Comparison of ENCODE assay signal across 22 mouse cellular contexts in genomic region chr9:49921306-49921705, GRCm38 (mm10).
DNase-seq lines count a peak whose midpoint lies in the region; ATAC-seq and TF ChIP-seq lines count a peak whose summit lies in the region.
"Had no signal": no experiment of that assay in that cellular context is flagged by ENCODE, and none has a peak within 500 bp of the region (broad histone marks: within the 10 kb centered on the region; RNA-seq: fewer than 3 reads in every experiment).

No protein-coding gene starts in this region.

- H3K27me3 ChIP-seq in kidney, embryonic 14.5 days (ENCODE audit: control insufficient read depth, insufficient read depth, low read length), result no peaks in the 10 kb centered on the region
- no peaks in the 10 kb centered on the region for H3K27me3 ChIP-seq in kidney, embryonic 16.5 days (ENCODE audit: insufficient read depth, low read length)
- no peaks in the 10 kb centered on the region for H3K27me3 ChIP-seq in intestine, postnatal 0 days (replicated peaks; ENCODE audit: control insufficient read depth, insufficient read depth, low read length)
- H3K27me3 ChIP-seq: embryonic facial prominence, embryonic 13.5 days; embryonic facial prominence, embryonic 15.5 days; forebrain, embryonic 15.5 days had no signal

- H3K9ac ChIP-seq in kidney, embryonic 14.5 days (ENCODE audit: low read depth, low read length), result no peak overlapping the region
- H3K9ac ChIP-seq in kidney, embryonic 16.5 days (replicated peaks; ENCODE audit: low read length), result no peak overlapping the region
- H3K9ac ChIP-seq in intestine, postnatal 0 days (ENCODE audit: low read depth, low read length), result no peak overlapping the region
- H3K9ac ChIP-seq: embryonic facial prominence, embryonic 13.5 days; embryonic facial prominence, embryonic 15.5 days; forebrain, embryonic 13.5 days; forebrain, embryonic 15.5 days; forebrain, postnatal 0 days had no signal

- peak overlapping the region; percentile 42; the same call in 1 of the 2 replicates for H3K27ac ChIP-seq in kidney, embryonic 14.5 days (ENCODE audit: low read depth, low read length)
- peak overlapping the region; percentile 5; the same call in 1 of the 2 replicates for H3K27ac ChIP-seq in kidney, embryonic 16.5 days (ENCODE audit: low read length)
- H3K27ac ChIP-seq in embryonic fibroblast, embryonic 13.5 days (ENCODE audit: insufficient read depth, low read length), result peak overlapping the region; percentile 71
- H3K27ac ChIP-seq in intestine, postnatal 0 days (ENCODE audit: low read depth, low read length), result no peak overlapping the region
- H3K27ac ChIP-seq: embryonic facial prominence, embryonic 13.5 days; embryonic facial prominence, embryonic 15.5 days; forebrain, embryonic 13.5 days; forebrain, embryonic 15.5 days had no signal

- TF ChIP-seq CTCF in embryonic fibroblast, embryonic 13.5 days (IDR thresholded peaks at IDR 0.05; ENCODE audit: borderline replicate concordance, insufficient read depth, low read length), result no peak
- no peak for TF ChIP-seq CTCF in intestine, postnatal 0 days (IDR thresholded peaks at IDR 0.05; ENCODE audit: low read depth)

- ATAC-seq in kidney, embryonic 14.5 days (ENCODE audit: low FRiP score, low TSS enrichment), result no peak
- ATAC-seq in kidney, embryonic 16.5 days (ENCODE audit: low FRiP score, low TSS enrichment), result no peak
- no peak for ATAC-seq in intestine, postnatal 0 days
- ATAC-seq: forebrain, embryonic 13.5 days; forebrain, embryonic 15.5 days; forebrain, postnatal 0 days had no signal

- DNase-seq in kidney, postnatal 25 days, result no peak
- DNase-seq in kidney, postnatal 36 days, result no peak
- no peak for DNase-seq in layer of hippocampus, adult 9-11 months
- DNase-seq: adrenal gland, adult 2 months; adrenal gland, postnatal 10 days; adrenal gland, postnatal 25 days; B cell, adult 2 months; cerebellum, adult 11 months; cerebellum, adult 18-20 months; cerebellum, adult 8-10 months; cerebellum, adult 9-11 months; cerebellum, postnatal 14 days; cerebellum, postnatal 36 days; forebrain, postnatal 0 days had no signal

- no peak overlapping the region for H3K4me3 ChIP-seq in kidney, embryonic 14.5 days (ENCODE audit: low read length)
- no peak overlapping the region for H3K4me3 ChIP-seq in kidney, embryonic 16.5 days (ENCODE audit: low read length)
- no peak overlapping the region for H3K4me3 ChIP-seq in embryonic fibroblast, embryonic 13.5 days (ENCODE audit: insufficient read depth, low read length)
- no peak overlapping the region for H3K4me3 ChIP-seq in intestine, postnatal 0 days (ENCODE audit: low read depth, low read length)
- H3K4me3 ChIP-seq: embryonic facial prominence, embryonic 13.5 days; embryonic facial prominence, embryonic 15.5 days; forebrain, embryonic 13.5 days; forebrain, embryonic 15.5 days had no signal

- H3K9me3 ChIP-seq in kidney, embryonic 14.5 days (ENCODE audit: control insufficient read depth, low read length), result no peaks in the 10 kb centered on the region
- H3K9me3 ChIP-seq in kidney, embryonic 16.5 days (ENCODE audit: low read length), result no peaks in the 10 kb centered on the region
- H3K9me3 ChIP-seq in intestine, postnatal 0 days (ENCODE audit: control insufficient read depth), result no peaks in the 10 kb centered on the region
- H3K9me3 ChIP-seq: embryonic facial prominence, embryonic 13.5 days; embryonic facial prominence, embryonic 15.5 days; forebrain, embryonic 13.5 days; forebrain, embryonic 15.5 days had no signal

- no peaks in the 10 kb centered on the region for H3K36me3 ChIP-seq in kidney, embryonic 14.5 days (ENCODE audit: control insufficient read depth, insufficient read depth, low read length)
- H3K36me3 ChIP-seq in kidney, embryonic 16.5 days (ENCODE audit: insufficient read depth, low read length), result no peaks in the 10 kb centered on the region
- no peaks in the 10 kb centered on the region for H3K36me3 ChIP-seq in intestine, postnatal 0 days (ENCODE audit: control insufficient read depth, insufficient read depth)
- H3K36me3 ChIP-seq: embryonic facial prominence, embryonic 13.5 days; embryonic facial prominence, embryonic 15.5 days; forebrain, embryonic 15.5 days had no signal

- WGBS in kidney, embryonic 14.5 days, result 70% methylated on average over 3 of the region's 3 CpGs
- 60% methylated on average over 3 of the region's 3 CpGs for WGBS in kidney, embryonic 16.5 days
- WGBS in intestine, postnatal 0 days, result 76% methylated on average over 3 of the region's 3 CpGs

- TF ChIP-seq POLR2A in embryonic fibroblast, embryonic 13.5 days (IDR thresholded peaks at IDR 0.05; ENCODE audit: low read depth, low read length), result no peak

- no peak overlapping the region for H3K4me2 ChIP-seq in kidney, embryonic 14.5 days (replicated peaks; ENCODE audit: low read depth, low read length)
- no peak overlapping the region for H3K4me2 ChIP-seq in kidney, embryonic 16.5 days (replicated peaks; ENCODE audit: low read depth, low read length)
- no peak overlapping the region for H3K4me2 ChIP-seq in intestine, postnatal 0 days (replicated peaks; ENCODE audit: low read depth)
- H3K4me2 ChIP-seq: embryonic facial prominence, embryonic 13.5 days; embryonic facial prominence, embryonic 15.5 days; forebrain, embryonic 13.5 days; forebrain, embryonic 15.5 days had no signal

- H3K4me1 ChIP-seq in kidney, embryonic 14.5 days (ENCODE audit: control insufficient read depth, insufficient read depth, low read length), result peaks cover 51% of the 10 kb centered on the region
- peaks cover 51% of the 10 kb centered on the region for H3K4me1 ChIP-seq in kidney, embryonic 16.5 days (ENCODE audit: insufficient read depth, low read length)
- peaks cover 23% of the 10 kb centered on the region for H3K4me1 ChIP-seq in embryonic fibroblast, embryonic 13.5 days (ENCODE audit: control insufficient read depth, insufficient read depth, low read length)
- no peaks in the 10 kb centered on the region for H3K4me1 ChIP-seq in intestine, postnatal 0 days (replicated peaks; ENCODE audit: control insufficient read depth, insufficient read depth, low read length)
